Mouse (Mus musculus): Measurements from ENCODE around the gene Il5. TPM values are rescaled to one million over a fixed set of nuclear protein-coding genes. Genes with fewer than 3 reads are reported as not detected.
"Not testable (repeated sequence)": the region's sequence is repeated elsewhere in the genome, so short reads cannot be mapped to it uniquely, and the experiment has no call there.

Gene Il5
- polyA plus RNA-seq, 1 experiment from 2014 or later: not detected

GRCm38 (mm10) chr11:53755011-53755595 lies 34.5 kb downstream of the Il5 start:
- Histone ChIP-seq H3K4me1 (replicated peaks; ENCODE audit: control insufficient read depth, insufficient read depth, low read length) (peaks cover 7% of the 10 kb centered on the region; the same call in 1 of the 2 replicates), H3K27me3 (replicated peaks; ENCODE audit: control insufficient read depth, insufficient read depth, low read length) (no peaks in the 10 kb centered on the region), H3K4me3 (replicated peaks; ENCODE audit: low read length) (no peak overlapping the region), H3K36me3 (ENCODE audit: control insufficient read depth, insufficient read depth) (no peaks in the 10 kb centered on the region), H3K4me2 (ENCODE audit: low read length) (no peak overlapping the region), H3K9ac (replicated peaks; ENCODE audit: low read depth, low read length) (no peak overlapping the region), H3K9me3 (ENCODE audit: control insufficient read depth, low read length) (no peaks in the 10 kb centered on the region), H3K27ac (ENCODE audit: low read length) (no peak overlapping the region)
- 83% methylated on average over 12 of the region's 12 CpGs for WGBS
- ATAC-seq: no peak

DNA sequence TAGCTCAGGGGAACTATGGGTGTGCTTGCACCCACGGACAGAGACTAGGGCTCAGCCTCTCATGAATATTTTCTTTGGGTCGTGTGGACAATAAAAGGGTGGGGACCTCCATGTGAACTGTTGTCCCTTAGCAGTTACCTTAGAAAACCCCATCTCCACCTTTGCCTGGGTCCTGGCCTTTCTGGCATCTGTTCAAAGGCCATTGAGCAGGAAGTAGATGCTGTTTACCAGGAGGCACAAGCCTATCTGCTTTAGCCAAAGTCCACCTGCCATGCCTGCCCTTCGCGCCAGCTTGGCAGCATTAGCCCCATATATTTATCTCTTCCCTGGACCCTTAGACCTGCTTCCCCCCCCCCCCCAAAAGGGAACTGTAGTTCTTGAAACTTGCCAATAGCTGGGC lies 37.0 kb downstream of the Il5 start:
- no peak overlapping the region for H3K4me3 ChIP-seq (replicated peaks; ENCODE audit: low read length)

DNA sequence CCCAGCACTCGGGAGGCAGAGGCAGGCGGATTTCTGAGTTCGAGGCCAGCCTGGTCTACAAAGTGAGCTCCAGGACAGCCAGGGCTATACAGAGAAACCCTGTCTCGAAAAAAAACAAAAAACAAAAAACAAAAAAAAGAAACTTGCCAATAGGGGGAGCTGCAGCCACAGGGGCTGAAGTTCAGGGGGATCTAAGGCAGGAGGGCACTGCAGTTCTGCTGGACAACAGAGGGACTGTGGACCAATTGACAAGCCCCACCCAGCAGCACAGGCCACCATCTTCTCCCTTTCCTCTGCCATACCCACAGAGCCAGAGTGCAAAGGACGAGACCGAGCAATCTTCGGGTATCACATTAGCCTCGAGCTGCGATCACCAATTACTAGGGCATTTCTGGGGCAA lies 37.4 kb downstream of the Il5 start:
- not testable (repeated sequence) for H3K9ac ChIP-seq (replicated peaks; ENCODE audit: low read depth, low read length); H3K4me2 ChIP-seq (ENCODE audit: low read length); H3K9me3 ChIP-seq (ENCODE audit: control insufficient read depth, low read length); H3K27me3 ChIP-seq (replicated peaks; ENCODE audit: control insufficient read depth, insufficient read depth, low read length); H3K36me3 ChIP-seq (ENCODE audit: control insufficient read depth, insufficient read depth); ATAC-seq; H3K27ac ChIP-seq (ENCODE audit: low read length); H3K4me3 ChIP-seq (replicated peaks; ENCODE audit: low read length)
- 74% methylated on average over 6 of the region's 9 CpGs for WGBS
- peaks cover 11% of the 10 kb centered on the region; the same call in 1 of the 2 replicates for H3K4me1 ChIP-seq (replicated peaks; ENCODE audit: control insufficient read depth, insufficient read depth, low read length)

More for the DNA sequence above, 37.0 kb downstream of the Il5 start:
- Histone ChIP-seq H3K36me3 (ENCODE audit: control insufficient read depth, insufficient read depth) (no peaks in the 10 kb centered on the region), H3K4me1 (replicated peaks; ENCODE audit: control insufficient read depth, insufficient read depth, low read length) (peaks cover 8% of the 10 kb centered on the region; the same call in 1 of the 2 replicates), H3K9me3 (ENCODE audit: control insufficient read depth, low read length) (no peaks in the 10 kb centered on the region), H3K4me2 (ENCODE audit: low read length) (no peak overlapping the region), H3K27me3 (replicated peaks; ENCODE audit: control insufficient read depth, insufficient read depth, low read length) (peaks cover 7% of the 10 kb centered on the region; the same call in 1 of the 2 replicates), H3K9ac (replicated peaks; ENCODE audit: low read depth, low read length) (no peak overlapping the region), H3K27ac (ENCODE audit: low read length) (no peak overlapping the region)
- ATAC-seq: no peak
- WGBS: 90% methylated on average over 4 of the region's 4 CpGs

- Histone ChIP-seq H3K27me3 (replicated peaks; ENCODE audit: control insufficient read depth, insufficient read depth, low read length) (peaks cover 7% of the 10 kb centered on the region; the same call in 1 of the 2 replicates), H3K27ac (ENCODE audit: low read length) (no peak overlapping the region), H3K4me2 (ENCODE audit: low read length) (no peak overlapping the region), H3K9ac (replicated peaks; ENCODE audit: low read depth, low read length) (no peak overlapping the region), H3K9me3 (ENCODE audit: control insufficient read depth, low read length) (no peaks in the 10 kb centered on the region), H3K4me3 (replicated peaks; ENCODE audit: low read length) (no peak overlapping the region), H3K4me1 (replicated peaks; ENCODE audit: control insufficient read depth, insufficient read depth, low read length) (peaks cover 20% of the 10 kb centered on the region), H3K36me3 (ENCODE audit: control insufficient read depth, insufficient read depth) (no peaks in the 10 kb centered on the region)
- 39% methylated on average over 6 of the region's 6 CpGs for WGBS
- ATAC-seq: no peak
Observed at GRCm38 (mm10) chr11:53758791-53759351, 38.3 kb downstream of the Il5 start.

DNA sequence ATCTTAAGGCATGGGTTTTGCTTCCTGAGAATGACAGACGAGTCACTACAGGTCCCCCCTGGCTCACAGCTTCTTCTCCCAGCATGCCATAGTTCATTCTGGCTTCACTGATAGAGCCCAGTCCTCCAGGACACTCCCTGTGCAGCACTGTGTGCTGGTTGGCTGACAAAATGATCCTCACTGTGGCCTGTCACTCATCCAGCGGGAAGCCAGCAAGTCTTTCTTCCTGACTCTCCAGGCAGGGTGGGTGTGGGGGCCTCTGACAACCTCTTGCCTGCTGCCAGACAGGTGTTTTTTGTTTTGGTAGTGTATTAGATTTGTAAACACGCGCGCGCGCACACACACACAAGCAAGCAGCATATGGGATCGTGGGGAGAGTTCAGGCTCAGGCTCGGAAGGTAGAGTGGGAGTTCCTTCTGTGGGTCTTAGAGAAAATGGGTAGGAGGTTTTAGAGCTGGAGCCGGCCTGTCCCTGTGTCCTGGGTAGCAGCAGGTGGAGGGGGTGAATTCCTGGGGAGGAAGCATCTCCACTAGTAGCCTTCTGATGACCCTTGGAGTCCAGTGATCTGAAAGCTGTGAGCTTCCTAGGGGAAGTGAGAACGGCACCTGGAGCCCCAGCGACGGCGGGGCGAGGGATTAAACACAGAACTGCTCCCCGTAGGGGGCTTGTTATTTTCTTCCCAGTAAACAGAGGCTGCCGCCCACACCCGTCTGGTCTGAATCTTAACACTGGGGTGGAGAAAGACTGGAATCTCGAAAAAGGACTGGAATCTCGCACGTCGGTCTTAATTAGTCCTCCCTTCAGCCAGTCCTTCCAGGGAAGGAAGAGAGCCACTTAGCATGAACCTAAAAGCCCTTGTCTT lies 39.2 kb downstream of the Il5 start:
- Histone ChIP-seq H3K4me2 (ENCODE audit: low read length) (no peak overlapping the region), H3K9ac (replicated peaks; ENCODE audit: low read depth, low read length) (no peak overlapping the region), H3K27ac (ENCODE audit: low read length) (no peak overlapping the region), H3K36me3 (ENCODE audit: control insufficient read depth, insufficient read depth) (no peaks in the 10 kb centered on the region), H3K4me1 (replicated peaks; ENCODE audit: control insufficient read depth, insufficient read depth, low read length) (peaks cover 22% of the 10 kb centered on the region), H3K9me3 (ENCODE audit: control insufficient read depth, low read length) (no peaks in the 10 kb centered on the region), H3K4me3 (replicated peaks; ENCODE audit: low read length) (no peak overlapping the region), H3K27me3 (replicated peaks; ENCODE audit: control insufficient read depth, insufficient read depth, low read length) (peaks cover 7% of the 10 kb centered on the region; the same call in 1 of the 2 replicates)
- ATAC-seq: no peak
- WGBS: 6% methylated on average over 22 of the region's 22 CpGs

DNA sequence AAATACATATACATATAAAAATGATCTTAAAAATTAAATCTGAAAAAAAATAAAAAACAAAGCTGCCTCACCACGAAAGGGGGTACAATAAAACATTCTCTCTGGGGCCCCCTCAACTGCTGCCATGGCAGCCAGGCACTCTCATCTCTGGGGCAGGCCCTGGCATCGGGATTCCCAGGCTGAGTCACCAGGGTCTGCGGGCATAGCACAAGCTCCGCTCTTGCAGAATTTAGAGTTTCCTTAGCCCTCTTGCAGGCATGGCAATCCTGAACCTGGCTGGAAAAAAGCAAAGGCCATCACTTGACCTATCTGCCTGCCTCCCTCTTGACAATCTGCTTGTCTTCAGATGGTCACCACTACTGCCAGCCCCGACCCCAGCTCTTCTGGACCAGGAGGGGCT lies 40.7 kb downstream of the Il5 start:
- WGBS: 77% methylated on average over 5 of the region's 5 CpGs
- Histone ChIP-seq H3K27ac (ENCODE audit: low read length) (no peak overlapping the region), H3K4me2 (ENCODE audit: low read length) (no peak overlapping the region), H3K9ac (replicated peaks; ENCODE audit: low read depth, low read length) (no peak overlapping the region), H3K36me3 (ENCODE audit: control insufficient read depth, insufficient read depth) (no peaks in the 10 kb centered on the region), H3K4me1 (replicated peaks; ENCODE audit: control insufficient read depth, insufficient read depth, low read length) (peaks cover 22% of the 10 kb centered on the region), H3K4me3 (replicated peaks; ENCODE audit: low read length) (no peak overlapping the region), H3K9me3 (ENCODE audit: control insufficient read depth, low read length) (no peaks in the 10 kb centered on the region), H3K27me3 (replicated peaks; ENCODE audit: control insufficient read depth, insufficient read depth, low read length) (peaks cover 7% of the 10 kb centered on the region; the same call in 1 of the 2 replicates)
- ATAC-seq: no peak

DNA sequence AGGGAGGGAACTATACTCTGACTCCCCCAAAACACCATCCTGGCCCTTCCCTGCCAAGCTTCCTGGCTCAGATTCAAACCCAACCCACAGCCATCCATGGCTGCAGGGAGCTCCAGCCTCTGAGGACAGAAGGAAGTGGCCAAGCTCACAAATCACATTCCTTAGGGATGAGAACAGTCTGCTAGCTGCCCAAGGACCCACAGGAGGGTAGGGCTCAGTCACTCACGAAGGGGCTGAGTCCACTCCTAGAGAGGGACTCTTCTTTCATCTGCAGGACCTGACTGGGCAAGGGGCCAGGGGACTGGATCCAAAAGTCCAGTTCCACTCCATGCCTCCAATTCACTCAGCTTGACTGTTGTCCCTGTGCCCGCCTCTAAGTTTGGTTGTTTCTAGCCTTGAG lies 41.2 kb downstream of the Il5 start:
- Histone ChIP-seq H3K4me1 (replicated peaks; ENCODE audit: control insufficient read depth, insufficient read depth, low read length) (peaks cover 22% of the 10 kb centered on the region), H3K4me2 (ENCODE audit: low read length) (no peak overlapping the region), H3K27me3 (replicated peaks; ENCODE audit: control insufficient read depth, insufficient read depth, low read length) (peaks cover 7% of the 10 kb centered on the region; the same call in 1 of the 2 replicates), H3K27ac (ENCODE audit: low read length) (0 out of 2 replicates have a peak overlapping the region, but pooled peaks have one; percentile 14), H3K4me3 (replicated peaks; ENCODE audit: low read length) (no peak overlapping the region), H3K9me3 (ENCODE audit: control insufficient read depth, low read length) (no peaks in the 10 kb centered on the region), H3K36me3 (ENCODE audit: control insufficient read depth, insufficient read depth) (no peaks in the 10 kb centered on the region), H3K9ac (replicated peaks; ENCODE audit: low read depth, low read length) (no peak overlapping the region)
- no peak for ATAC-seq
- 49% methylated on average over 2 of the region's 2 CpGs for WGBS

GRCm38 (mm10) chr11:53762426-53762825 lies 41.8 kb downstream of the Il5 start:
- Histone ChIP-seq H3K9ac (replicated peaks; ENCODE audit: low read depth, low read length) (no peak overlapping the region), H3K27me3 (replicated peaks; ENCODE audit: control insufficient read depth, insufficient read depth, low read length) (peaks cover 7% of the 10 kb centered on the region; the same call in 1 of the 2 replicates), H3K4me2 (ENCODE audit: low read length) (peak overlapping the region; percentile 70), H3K4me3 (replicated peaks; ENCODE audit: low read length) (no peak overlapping the region), H3K36me3 (ENCODE audit: control insufficient read depth, insufficient read depth) (no peaks in the 10 kb centered on the region), H3K27ac (ENCODE audit: low read length) (no peak overlapping the region), H3K4me1 (replicated peaks; ENCODE audit: control insufficient read depth, insufficient read depth, low read length) (peaks cover 22% of the 10 kb centered on the region), H3K9me3 (ENCODE audit: control insufficient read depth, low read length) (no peaks in the 10 kb centered on the region)
- no peak for ATAC-seq
- whole genome bisulfite sequencing: 63% methylated on average over 2 of the region's 2 CpGs

DNA sequence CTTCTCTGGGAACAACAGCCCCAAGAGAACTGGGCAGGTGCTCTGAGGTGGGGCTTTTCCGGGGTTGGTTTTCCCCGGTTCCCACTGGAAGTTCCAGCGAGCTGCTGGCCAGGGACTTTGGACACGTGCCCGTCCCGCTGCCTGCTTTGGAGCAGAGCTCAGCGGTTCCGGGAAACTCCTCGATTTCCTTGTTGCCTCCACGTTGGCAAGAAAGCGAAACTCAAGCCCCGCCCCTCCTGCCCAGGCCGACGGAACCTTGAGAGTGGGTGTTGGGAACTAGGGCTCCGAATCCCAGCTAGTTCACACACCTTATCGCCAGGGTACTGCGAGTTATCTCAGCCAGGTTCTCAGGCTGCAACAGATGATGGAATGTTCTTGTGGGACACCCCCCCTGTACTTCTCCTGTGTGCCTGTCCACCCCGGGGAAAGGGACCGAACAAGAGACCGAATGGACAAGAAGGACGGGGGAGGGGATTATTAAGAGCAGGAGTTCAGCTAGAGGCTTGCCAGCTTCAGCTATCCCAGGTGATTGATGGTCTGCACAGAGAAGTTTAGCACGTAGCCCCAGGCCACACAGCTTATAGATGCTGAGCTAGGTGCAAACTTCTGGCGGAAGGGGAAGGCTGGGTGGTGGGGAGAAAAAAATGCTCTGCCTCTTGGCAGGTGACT lies 42.4 kb downstream of the Il5 start:
- WGBS: 7% methylated on average over 23 of the region's 23 CpGs
- peak overlapping the region; percentile 70 for H3K4me2 ChIP-seq (ENCODE audit: low read length)
- H3K9ac ChIP-seq (replicated peaks; ENCODE audit: low read depth, low read length): no peak overlapping the region; the same call in 1 of the 2 replicates
- H3K27me3 ChIP-seq (replicated peaks; ENCODE audit: control insufficient read depth, insufficient read depth, low read length): peaks cover 7% of the 10 kb centered on the region; the same call in 1 of the 2 replicates
- H3K4me1 ChIP-seq (replicated peaks; ENCODE audit: control insufficient read depth, insufficient read depth, low read length): peaks cover 22% of the 10 kb centered on the region
- no peaks in the 10 kb centered on the region for H3K36me3 ChIP-seq (ENCODE audit: control insufficient read depth, insufficient read depth)
- no peak overlapping the region for H3K27ac ChIP-seq (ENCODE audit: low read length)
- ATAC-seq: peak; percentile 11; the same call in 1 of the 2 replicates
- peak overlapping the region; percentile 34 for H3K4me3 ChIP-seq (replicated peaks; ENCODE audit: low read length)
- no peaks in the 10 kb centered on the region for H3K9me3 ChIP-seq (ENCODE audit: control insufficient read depth, low read length)

Data from forebrain, embryonic 16.5 days (tissue).